Mouse (Mus musculus) stomach, postnatal 0 days (tissue): ENCODE results near the gene Polr2l.

Source experiments
- CTCF ChIP-seq: IDR thresholded peaks from 2 replicates; pipeline ENCODE4 v1.5.1; 2016; ENCODE audit warnings: antibody characterized with exemption, low read depth, mild to moderate bottlenecking, moderate library complexity
- EP300 ChIP-seq: optimal IDR thresholded peaks from 2 replicates; pipeline ENCODE3; 2016; ENCODE audit warnings: antibody characterized with exemption

GRCm38 (mm10) chr7:141430585-141431240 is 44.2 kb downstream of the Polr2l start:
- TF ChIP-seq CTCF (no peak), EP300 (no peak)
